Mouse (Mus musculus) kidney, adult 2 months (tissue): Measurements from ENCODE around the gene Pik3r2. TPM values are rescaled to one million over a fixed set of nuclear protein-coding genes. Genes with fewer than 3 reads are reported as not detected.

Source experiments
- DNase-seq: peaks from one replicate; pipeline ENCODE4 v3.0.0; 2021
- H3K27ac ChIP-seq: fragments of 200-500 bp; 2 replicates; pipeline ENCODE4 v1.5.1; 2012; ENCODE audit warnings: low read depth, low read length, control low read depth, inconsistent platforms; ENCODE audit not compliant: insufficient read depth
- H3K27me3 ChIP-seq: fragments of 200-500 bp; replicated peaks from 2 replicates; pipeline ENCODE4 v1.6.1; 2012; ENCODE audit warnings: mild to moderate bottlenecking, moderate library complexity, low read length, inconsistent platforms; ENCODE audit not compliant: control insufficient read depth, insufficient read depth
- H3K36me3 ChIP-seq: fragments of 200-500 bp; 2 replicates; pipeline ENCODE4 v1.6.1; 2012; ENCODE audit warnings: mild to moderate bottlenecking, moderate library complexity, low read length, inconsistent platforms; ENCODE audit not compliant: control insufficient read depth, insufficient read depth
- H3K4me1 ChIP-seq: fragments of 200-500 bp; 2 replicates; pipeline ENCODE4 v1.6.1; 2011; ENCODE audit warnings: low read length; ENCODE audit not compliant: control insufficient read depth, insufficient read depth
- H3K4me3 ChIP-seq: fragments of 200-500 bp; 2 replicates; pipeline ENCODE4 v1.5.1; 2011; ENCODE audit warnings: mild to moderate bottlenecking, low read depth, low read length, control low read depth; ENCODE audit not compliant: insufficient read depth
- CTCF ChIP-seq: fragments of 200-500 bp; conservative IDR thresholded peaks from 2 replicates; pipeline ENCODE4 v1.5.1; 2011; ENCODE audit warnings: low read depth, mild to moderate bottlenecking, control low read depth, low read length, moderate library complexity, mixed read lengths; ENCODE audit not compliant: insufficient read depth, insufficient read length
- POLR2A ChIP-seq: fragments of 200-500 bp; IDR thresholded peaks from one replicate; pipeline ENCODE4 v1.6.1; 2011; ENCODE audit warnings: low read depth, low read length, control low read depth
- WGBS: fragments of 180-500 bp; shearing (Covaris S2); methylation state at CpG from one replicate; pipeline ENCODE4 v1.1.7; 2018; 5-methylcytosine and 5-hydroxymethylcytosine counted together
- polyA plus RNA-seq: library from polyadenylated mRNA; depleted of rRNA; stranded (reverse); fragments of >200 nt; gene quantifications from 2 replicates; pipeline ENCODE4 v1.2.3, GENCODE M21; 2012

Gene Pik3r2
- polyA plus RNA-seq, 1 experiment, result 60.5 TPM

DNA sequence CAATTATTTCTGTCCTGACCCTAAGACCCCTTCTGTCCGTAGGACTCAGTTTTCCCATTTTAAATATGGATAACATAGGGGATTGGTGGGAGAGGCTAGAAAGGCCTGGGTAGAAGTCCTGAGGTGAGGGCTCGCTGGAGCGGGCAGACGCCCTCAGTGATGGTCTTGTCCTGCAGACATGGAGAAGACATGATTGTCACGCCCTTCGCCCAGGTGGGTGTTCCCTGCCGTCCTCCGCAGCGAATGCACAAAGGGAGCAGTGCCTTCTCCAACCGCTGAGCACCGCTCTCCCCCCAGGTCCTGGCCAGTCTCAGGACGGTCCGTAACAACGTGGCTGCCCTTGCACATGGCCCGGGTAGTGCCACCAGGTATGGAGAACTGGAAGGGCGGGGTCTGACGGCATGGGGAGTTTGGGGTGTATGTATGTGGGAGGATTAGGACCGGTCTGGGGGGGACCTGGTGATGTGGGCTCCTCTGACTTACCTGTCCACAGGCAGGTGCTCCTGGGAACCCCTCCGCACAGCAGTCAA, 30.8 kb downstream of the Pik3r2 start:
- TF ChIP-seq CTCF (no peak), POLR2A (no peak)
- Histone ChIP-seq H3K27ac (no peak overlapping the region), H3K36me3 (no peaks in the 10 kb centered on the region), H3K27me3 (no peaks in the 10 kb centered on the region), H3K4me3 (no peak overlapping the region), H3K4me1 (peaks cover 3% of the 10 kb centered on the region; the same call in 1 of the 2 replicates)
- DNase-seq, result no peak
- WGBS, result 73% methylated on average over 19 of the region's 19 CpGs

DNA sequence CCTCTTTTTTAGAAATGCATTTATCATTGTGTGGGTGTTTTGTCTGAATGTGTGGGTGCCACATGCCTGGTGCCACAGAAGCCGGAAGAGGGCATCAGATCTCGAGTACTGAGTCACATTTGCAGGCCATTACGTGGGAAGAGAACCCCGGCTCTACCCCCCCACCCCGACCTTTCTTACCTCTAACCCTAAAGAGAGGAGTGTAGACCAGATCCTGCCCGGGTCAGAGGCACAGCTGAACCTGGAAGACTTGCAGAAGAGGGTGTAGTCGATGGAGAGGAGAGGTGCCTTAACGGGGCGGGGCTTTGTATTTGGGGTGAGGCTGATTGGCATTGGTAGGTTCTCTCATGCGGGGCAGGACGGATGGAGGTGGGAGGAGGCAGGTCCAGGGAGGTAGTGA, 31.7 kb downstream of the Pik3r2 start:
- peak overlapping the region; percentile 49 for H3K27ac ChIP-seq
- peaks cover 3% of the 10 kb centered on the region; the same call in 1 of the 2 replicates for H3K4me1 ChIP-seq
- no peak overlapping the region for H3K4me3 ChIP-seq
- TF ChIP-seq CTCF (no peak), POLR2A (no peak)
- no peak for DNase-seq
- 53% methylated on average over 11 of the region's 11 CpGs for WGBS
- no peaks in the 10 kb centered on the region for H3K36me3 ChIP-seq
- H3K27me3 ChIP-seq, result no peaks in the 10 kb centered on the region

DNA sequence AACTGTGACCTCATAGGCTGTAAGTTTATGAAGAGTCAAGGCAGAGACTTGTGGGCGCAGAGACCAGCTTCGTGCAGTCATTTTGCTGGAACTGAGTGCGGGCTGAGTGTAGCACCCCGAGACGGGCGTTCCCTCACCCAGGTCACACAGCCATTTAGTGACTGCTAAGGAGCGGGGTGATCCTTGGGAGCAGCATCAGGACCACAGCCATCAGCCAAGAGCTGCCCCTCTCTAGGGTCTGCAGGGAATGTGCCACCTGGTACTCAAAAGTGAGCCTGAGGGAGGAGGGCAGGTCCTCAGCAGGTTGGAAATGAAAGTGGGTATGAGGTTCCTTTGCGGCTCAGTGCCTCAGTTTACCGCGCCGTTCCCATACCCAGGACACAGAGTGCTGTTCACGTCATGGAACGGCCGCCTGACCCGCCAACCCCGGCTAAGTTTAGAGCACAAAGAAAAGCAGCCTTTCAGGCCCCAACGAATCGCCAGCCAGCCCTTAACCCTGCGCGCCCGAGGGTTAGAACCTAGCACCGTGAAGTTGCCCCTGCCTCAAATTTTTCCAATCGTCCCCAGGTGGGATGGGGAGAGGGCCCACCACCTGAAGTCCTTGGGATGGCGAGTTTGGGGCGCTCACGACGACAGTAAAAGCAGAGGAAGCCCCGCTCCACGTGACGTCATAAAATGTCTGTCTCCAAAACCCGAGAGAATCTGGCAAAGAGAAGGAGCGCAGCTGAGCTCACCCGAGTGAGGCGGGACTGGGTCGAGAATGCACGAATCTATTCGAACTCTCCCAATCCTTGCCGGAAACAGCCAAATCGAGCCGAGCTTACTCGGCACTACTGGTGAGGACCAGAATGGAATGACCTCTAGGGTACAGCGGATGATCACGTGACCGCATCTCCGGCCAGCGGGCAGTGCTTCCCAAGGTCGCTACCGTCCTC, 32.6 kb downstream of the Pik3r2 start:
- 12% methylated on average over 48 of the region's 48 CpGs for WGBS
- TF ChIP-seq POLR2A, result peak; percentile 47
- TF ChIP-seq CTCF, result 0 out of 2 replicates have a peak, but pooled peaks have one; percentile 19
- H3K27me3 ChIP-seq, result no peaks in the 10 kb centered on the region
- no peaks in the 10 kb centered on the region; the same call in 1 of the 2 replicates for H3K36me3 ChIP-seq
- H3K27ac ChIP-seq, result peak overlapping the region; percentile 49
- H3K4me1 ChIP-seq, result peaks cover 3% of the 10 kb centered on the region; the same call in 1 of the 2 replicates
- DNase-seq, result peak; percentile 95
- peak overlapping the region; percentile 38 for H3K4me3 ChIP-seq

DNA sequence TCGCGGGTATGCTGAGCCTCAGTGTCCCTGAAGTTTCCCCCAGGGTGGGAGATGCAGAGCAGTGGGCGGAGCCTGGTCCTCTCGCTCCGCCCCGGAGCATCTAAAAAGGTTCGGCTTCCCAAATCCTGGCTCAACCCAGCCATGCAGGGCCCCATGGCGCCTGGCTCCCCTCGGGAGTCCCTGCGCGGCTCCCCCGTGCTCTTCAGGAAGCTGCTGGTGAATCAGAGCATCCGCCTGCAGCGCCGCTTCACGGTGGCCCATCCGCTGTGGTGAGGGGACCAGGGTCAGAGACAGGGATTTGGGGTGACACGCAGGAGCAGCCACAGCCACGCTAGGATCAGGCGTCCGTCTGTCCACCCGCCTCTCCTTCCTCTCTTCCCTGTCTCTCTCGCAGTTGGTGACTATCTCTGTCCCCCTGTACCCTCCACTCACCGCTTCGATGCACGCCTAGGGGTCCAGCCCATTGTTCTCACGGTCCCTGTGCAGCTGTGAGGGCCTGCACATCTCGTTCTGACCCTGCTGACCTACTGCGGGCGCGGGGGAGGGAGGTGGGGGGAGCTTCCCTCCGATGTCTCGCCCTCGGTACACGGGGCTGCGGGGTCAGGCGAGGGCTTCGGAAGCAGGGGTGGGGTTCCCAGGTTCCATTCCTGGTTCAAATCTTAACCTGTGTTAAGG, 33.4 kb downstream of the Pik3r2 start:
- Histone ChIP-seq H3K27ac (peak overlapping the region; percentile 49; the same call in 1 of the 2 replicates), H3K36me3 (no peaks in the 10 kb centered on the region; the same call in 1 of the 2 replicates), H3K27me3 (no peaks in the 10 kb centered on the region), H3K4me1 (peaks cover 3% of the 10 kb centered on the region; the same call in 1 of the 2 replicates), H3K4me3 (peak overlapping the region; percentile 38)
- TF ChIP-seq CTCF, result no peak
- no peak for TF ChIP-seq POLR2A
- no peak for DNase-seq
- WGBS, result 40% methylated on average over 38 of the region's 38 CpGs

DNA sequence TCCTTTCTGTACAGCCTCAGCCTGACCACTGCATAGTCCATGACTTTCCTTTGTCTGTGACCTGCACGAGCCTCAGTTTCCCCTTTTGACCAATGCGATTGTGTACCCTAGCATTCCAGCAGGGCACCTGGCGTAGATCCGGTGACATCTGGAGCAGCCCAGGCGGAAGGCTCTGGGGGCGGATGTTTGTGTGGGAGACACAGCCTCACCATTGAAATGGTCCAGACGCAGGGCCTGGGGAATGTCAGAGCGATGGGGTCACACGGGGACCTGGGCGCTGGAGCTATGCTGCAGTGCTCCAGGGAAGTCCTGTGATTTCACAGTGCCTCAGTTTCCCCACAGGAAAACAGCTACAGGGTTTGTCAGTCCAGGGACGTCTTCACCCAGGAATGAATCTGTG, 34.3 kb downstream of the Pik3r2 start:
- WGBS, result 70% methylated on average over 11 of the region's 11 CpGs
- Histone ChIP-seq H3K4me3 (no peak overlapping the region), H3K27me3 (no peaks in the 10 kb centered on the region), H3K36me3 (no peaks in the 10 kb centered on the region; the same call in 1 of the 2 replicates), H3K27ac (no peak overlapping the region), H3K4me1 (peaks cover 3% of the 10 kb centered on the region; the same call in 1 of the 2 replicates)
- no peak for DNase-seq
- TF ChIP-seq CTCF (no peak), POLR2A (no peak)

DNA sequence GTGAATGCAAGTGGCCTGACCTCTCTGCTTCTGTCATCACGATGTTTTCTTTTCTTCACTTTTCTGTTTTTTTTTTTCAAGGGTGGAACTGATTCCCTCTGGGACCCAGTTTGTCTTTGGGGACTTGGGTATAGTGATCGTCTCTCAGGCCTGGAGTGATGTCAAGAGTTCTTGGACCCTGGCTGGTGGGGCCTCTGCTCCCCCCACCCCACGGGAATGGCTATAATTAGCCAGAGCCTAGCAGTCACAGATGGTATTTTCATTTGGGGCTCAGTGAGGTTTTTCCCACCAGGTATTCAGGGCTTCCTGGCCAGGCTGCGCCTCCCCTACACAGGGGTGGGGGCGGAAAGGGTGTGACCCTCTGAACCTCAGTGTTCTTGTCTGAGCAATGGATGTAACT, 34.9 kb downstream of the Pik3r2 start:
- no peak overlapping the region for H3K4me3 ChIP-seq
- H3K4me1 ChIP-seq, result peaks cover 3% of the 10 kb centered on the region; the same call in 1 of the 2 replicates
- H3K27me3 ChIP-seq, result no peaks in the 10 kb centered on the region
- H3K36me3 ChIP-seq, result no peaks in the 10 kb centered on the region; the same call in 1 of the 2 replicates
- no peak overlapping the region for H3K27ac ChIP-seq
- 66% methylated on average over 5 of the region's 5 CpGs for WGBS
- TF ChIP-seq CTCF (no peak), POLR2A (no peak)
- DNase-seq, result no peak
